Mouse (Mus musculus): ENCODE measurements around the gene Gabbr2. TPM values are rescaled to one million over a fixed set of nuclear protein-coding genes. Genes with fewer than 3 reads are reported as not detected.

The Gabbr2 gene
- polyA plus RNA-seq, 1 experiment: not detected

DNA sequence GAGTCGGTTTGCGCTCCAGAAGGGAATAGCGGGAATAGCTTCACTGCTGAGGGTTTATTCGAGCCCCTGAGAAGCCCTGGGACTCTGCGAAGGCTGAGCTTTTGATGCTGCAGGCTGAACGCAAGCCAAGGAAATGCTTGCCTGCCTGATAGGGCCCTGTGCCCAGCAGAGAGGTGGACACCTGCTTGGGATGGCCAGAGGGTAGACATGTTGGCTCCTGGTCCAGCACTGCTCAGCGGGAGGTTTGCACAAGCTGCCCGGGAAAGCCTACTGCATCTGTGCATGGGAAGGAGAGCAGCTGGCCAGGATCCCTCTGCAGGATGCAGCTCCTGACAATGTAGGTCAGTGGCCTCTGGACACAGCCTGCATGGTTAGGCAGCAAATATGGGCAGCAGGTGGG lies 301.1 kb downstream of the Gabbr2 start:
- peak overlapping the region; percentile 28 for H3K4me3 ChIP-seq (replicated peaks)
- H3K27me3 ChIP-seq (replicated peaks): peaks cover 60% of the 10 kb centered on the region
- H3K4me1 ChIP-seq: peaks cover 30% of the 10 kb centered on the region
- peaks cover 13% of the 10 kb centered on the region for H3K9me3 ChIP-seq
- H3K36me3 ChIP-seq (replicated peaks; ENCODE audit: low read length): no peaks in the 10 kb centered on the region
- TF ChIP-seq FLI1 (IDR thresholded peaks at IDR 0.05; ENCODE audit: low read length) (no peak), GATA1 (IDR thresholded peaks at IDR 0.05; ENCODE audit: borderline replicate concordance, low read length) (no peak)

GRCm38 (mm10) chr4:46690023-46690420 lies 301.7 kb downstream of the Gabbr2 start:
- Histone ChIP-seq H3K9me3 (peaks cover 13% of the 10 kb centered on the region), H3K27me3 (replicated peaks) (peaks cover 55% of the 10 kb centered on the region), H3K4me3 (replicated peaks) (no peak overlapping the region), H3K36me3 (replicated peaks; ENCODE audit: low read length) (no peaks in the 10 kb centered on the region), H3K4me1 (peaks cover 30% of the 10 kb centered on the region)
- TF ChIP-seq FLI1 (IDR thresholded peaks at IDR 0.05; ENCODE audit: low read length) (no peak), GATA1 (IDR thresholded peaks at IDR 0.05; ENCODE audit: borderline replicate concordance, low read length) (no peak)

DNA sequence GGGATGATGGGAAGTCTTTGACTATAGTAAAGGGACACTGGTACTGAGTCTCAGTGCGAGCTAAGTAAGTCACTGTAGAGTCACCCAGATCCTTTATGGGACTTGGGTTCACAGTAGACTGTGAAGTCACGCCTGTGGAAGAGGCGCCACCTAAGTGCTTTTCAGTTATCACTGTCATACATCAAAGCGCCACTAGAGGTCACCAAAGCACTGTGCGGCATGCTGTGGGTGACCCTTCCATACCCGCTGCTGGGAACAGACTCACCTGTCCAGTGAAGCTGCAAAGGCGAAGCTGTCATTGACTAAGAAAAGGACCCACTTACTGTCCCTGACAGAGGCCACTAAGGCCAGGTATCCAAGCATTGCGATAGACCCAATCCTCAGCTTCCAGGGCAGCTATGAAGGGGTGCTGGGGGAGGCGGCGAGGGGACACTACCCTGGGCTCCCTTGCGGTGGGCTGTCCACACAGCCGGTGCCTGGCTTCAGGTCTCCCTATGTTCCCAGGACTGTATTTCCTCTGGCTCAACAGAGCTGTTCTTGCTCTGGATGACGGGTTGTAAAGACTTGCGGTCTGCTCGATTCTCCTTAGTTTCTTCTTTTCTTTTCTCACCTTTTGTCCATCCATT lies 302.2 kb downstream of the Gabbr2 start:
- Histone ChIP-seq H3K4me1 (peaks cover 30% of the 10 kb centered on the region), H3K27me3 (replicated peaks) (peaks cover 50% of the 10 kb centered on the region), H3K36me3 (replicated peaks; ENCODE audit: low read length) (no peaks in the 10 kb centered on the region), H3K4me3 (replicated peaks) (no peak overlapping the region), H3K9me3 (peaks cover 13% of the 10 kb centered on the region)
- TF ChIP-seq GATA1 (IDR thresholded peaks at IDR 0.05; ENCODE audit: borderline replicate concordance, low read length) (no peak), FLI1 (IDR thresholded peaks at IDR 0.05; ENCODE audit: low read length) (no peak)

DNA sequence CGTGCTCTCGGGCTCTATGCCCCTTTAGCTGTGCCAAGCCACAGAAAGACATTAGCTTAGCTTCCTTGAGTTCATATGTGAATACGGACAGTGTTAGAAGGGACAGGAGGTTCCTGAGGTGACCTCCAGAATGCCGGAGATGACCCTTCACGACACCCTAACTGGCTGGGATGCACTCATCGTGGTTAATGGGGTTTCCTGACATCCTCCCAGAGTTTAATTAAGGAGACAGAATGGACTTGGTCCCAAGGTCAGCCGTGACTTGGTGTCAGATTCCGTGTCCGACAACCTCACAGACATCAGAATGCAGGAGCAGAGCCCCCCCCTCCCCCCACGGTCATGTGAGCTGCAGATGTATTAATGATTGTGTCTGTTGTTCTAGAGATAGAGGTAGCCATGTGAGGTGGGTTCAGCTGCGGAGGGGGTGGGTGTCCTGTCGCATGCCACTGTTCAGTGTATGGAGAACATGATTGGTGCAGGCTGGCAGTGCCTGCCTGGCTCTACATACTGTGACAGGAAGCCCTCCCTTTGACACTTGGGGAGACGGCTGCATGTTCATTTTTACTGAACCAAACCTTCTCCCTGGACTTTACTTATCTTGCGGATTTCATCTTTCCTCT lies 303.4 kb downstream of the Gabbr2 start:
- H3K36me3 ChIP-seq (replicated peaks; ENCODE audit: low read length): no peaks in the 10 kb centered on the region
- TF ChIP-seq FLI1 (IDR thresholded peaks at IDR 0.05; ENCODE audit: low read length): no peak
- TF ChIP-seq GATA1 (IDR thresholded peaks at IDR 0.05; ENCODE audit: borderline replicate concordance, low read length): no peak

GRCm38 (mm10) chr4:46684160-46684559 lies 307.5 kb downstream of the Gabbr2 start:
- peaks cover 36% of the 10 kb centered on the region for H3K4me1 ChIP-seq
- no peaks in the 10 kb centered on the region for H3K36me3 ChIP-seq (replicated peaks; ENCODE audit: low read length)
- no peaks in the 10 kb centered on the region for H3K9me3 ChIP-seq
- no peak overlapping the region for H3K4me3 ChIP-seq (replicated peaks)
- no peak for TF ChIP-seq FLI1 (IDR thresholded peaks at IDR 0.05; ENCODE audit: low read length)
- no peak for TF ChIP-seq GATA1 (IDR thresholded peaks at IDR 0.05; ENCODE audit: borderline replicate concordance, low read length)
- H3K27me3 ChIP-seq (replicated peaks): peaks cover 21% of the 10 kb centered on the region

More for the DNA sequence above, 303.4 kb downstream of the Gabbr2 start:
- H3K27me3 ChIP-seq (replicated peaks): peaks cover 42% of the 10 kb centered on the region
- H3K4me1 ChIP-seq: peaks cover 27% of the 10 kb centered on the region
- H3K4me3 ChIP-seq (replicated peaks): peak overlapping the region; percentile 64
- H3K9me3 ChIP-seq: peaks cover 13% of the 10 kb centered on the region

- TF ChIP-seq FLI1 (IDR thresholded peaks at IDR 0.05; ENCODE audit: low read length) (no peak), GATA1 (IDR thresholded peaks at IDR 0.05; ENCODE audit: borderline replicate concordance, low read length) (no peak)
- H3K9me3 ChIP-seq: peaks cover 5% of the 10 kb centered on the region; the same call in 1 of the 2 replicates
Observed at GRCm38 (mm10) chr4:46676646-46677045, 315.0 kb downstream of the Gabbr2 start.

GRCm38 (mm10) chr4:46675992-46676391 lies 315.7 kb downstream of the Gabbr2 start:
- H3K4me3 ChIP-seq (replicated peaks): peak overlapping the region; percentile 81
- no peak for TF ChIP-seq FLI1 (IDR thresholded peaks at IDR 0.05; ENCODE audit: low read length)
- TF ChIP-seq GATA1 (IDR thresholded peaks at IDR 0.05; ENCODE audit: borderline replicate concordance, low read length): no peak
- H3K36me3 ChIP-seq (replicated peaks; ENCODE audit: low read length): peaks cover 3% of the 10 kb centered on the region
- peaks cover 50% of the 10 kb centered on the region for H3K4me1 ChIP-seq
- H3K9me3 ChIP-seq: peaks cover 5% of the 10 kb centered on the region; the same call in 1 of the 2 replicates
- peaks cover 3% of the 10 kb centered on the region for H3K27me3 ChIP-seq (replicated peaks)

More at GRCm38 (mm10) chr4:46676646-46677045, 315.0 kb downstream of the Gabbr2 start:
- no peak overlapping the region for H3K4me3 ChIP-seq (replicated peaks)
- H3K36me3 ChIP-seq (replicated peaks; ENCODE audit: low read length): peaks cover 3% of the 10 kb centered on the region
- H3K4me1 ChIP-seq: peaks cover 55% of the 10 kb centered on the region
- H3K27me3 ChIP-seq (replicated peaks): peaks cover 8% of the 10 kb centered on the region

DNA sequence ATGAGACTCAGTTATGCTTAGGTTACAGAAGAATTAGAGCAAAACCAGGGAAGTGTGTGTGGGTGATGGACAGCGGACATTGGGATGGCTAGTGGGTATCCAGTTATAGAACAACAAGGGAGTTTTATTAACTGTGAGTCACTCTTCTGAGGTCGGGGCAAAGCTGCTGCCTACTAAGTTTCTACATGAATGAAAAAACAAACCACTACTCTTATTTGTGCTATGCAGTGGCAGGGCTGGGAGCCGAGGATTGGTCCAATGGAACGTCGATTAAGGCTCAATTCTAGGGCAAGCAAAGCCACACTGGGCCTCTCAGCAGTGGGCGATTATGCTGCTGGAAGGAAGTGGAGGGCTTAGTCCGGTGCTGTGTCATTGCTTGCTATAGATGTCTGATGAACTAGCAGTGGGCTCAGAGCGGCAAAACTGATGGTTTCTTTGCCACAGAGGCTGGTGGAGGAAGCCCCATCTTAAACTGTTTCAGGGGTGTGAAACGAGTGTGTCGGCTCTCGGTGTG lies 316.3 kb downstream of the Gabbr2 start:
- H3K4me1 ChIP-seq: peaks cover 52% of the 10 kb centered on the region
- peaks cover 5% of the 10 kb centered on the region; the same call in 1 of the 2 replicates for H3K9me3 ChIP-seq
- H3K4me3 ChIP-seq (replicated peaks): peak overlapping the region; percentile 81
- TF ChIP-seq FLI1 (IDR thresholded peaks at IDR 0.05; ENCODE audit: low read length) (no peak), GATA1 (IDR thresholded peaks at IDR 0.05; ENCODE audit: borderline replicate concordance, low read length) (no peak)
- peaks cover 3% of the 10 kb centered on the region for H3K36me3 ChIP-seq (replicated peaks; ENCODE audit: low read length)
- H3K27me3 ChIP-seq (replicated peaks): no peaks in the 10 kb centered on the region

DNA sequence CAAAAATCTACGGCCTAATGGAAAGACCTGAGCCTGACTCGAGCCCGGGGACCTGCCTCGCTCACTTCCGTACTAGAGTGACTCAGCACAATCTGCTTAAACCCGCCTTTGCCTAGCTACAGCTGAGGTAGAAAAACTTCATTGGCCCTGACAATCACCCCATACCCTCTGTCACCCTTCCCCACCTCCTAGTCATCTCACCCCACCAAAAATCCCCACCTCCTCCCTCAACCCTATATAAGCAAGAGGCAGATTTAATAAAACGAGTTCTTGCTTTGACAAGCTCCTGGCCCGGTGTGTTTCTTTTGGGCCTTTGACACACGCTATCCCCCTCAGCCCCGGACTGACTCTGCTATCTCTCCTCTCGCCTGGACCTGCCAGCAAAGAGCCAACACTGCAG lies 323.1 kb downstream of the Gabbr2 start:
- Histone ChIP-seq H3K9me3 (peaks cover 9% of the 10 kb centered on the region; the same call in 1 of the 2 replicates), H3K4me3 (replicated peaks) (no peak overlapping the region), H3K4me1 (peaks cover 61% of the 10 kb centered on the region), H3K27me3 (replicated peaks) (peaks cover 2% of the 10 kb centered on the region), H3K36me3 (replicated peaks; ENCODE audit: low read length) (peaks cover 3% of the 10 kb centered on the region)
- TF ChIP-seq GATA1 (IDR thresholded peaks at IDR 0.05; ENCODE audit: borderline replicate concordance, low read length): no peak
- no peak for TF ChIP-seq FLI1 (IDR thresholded peaks at IDR 0.05; ENCODE audit: low read length)

DNA sequence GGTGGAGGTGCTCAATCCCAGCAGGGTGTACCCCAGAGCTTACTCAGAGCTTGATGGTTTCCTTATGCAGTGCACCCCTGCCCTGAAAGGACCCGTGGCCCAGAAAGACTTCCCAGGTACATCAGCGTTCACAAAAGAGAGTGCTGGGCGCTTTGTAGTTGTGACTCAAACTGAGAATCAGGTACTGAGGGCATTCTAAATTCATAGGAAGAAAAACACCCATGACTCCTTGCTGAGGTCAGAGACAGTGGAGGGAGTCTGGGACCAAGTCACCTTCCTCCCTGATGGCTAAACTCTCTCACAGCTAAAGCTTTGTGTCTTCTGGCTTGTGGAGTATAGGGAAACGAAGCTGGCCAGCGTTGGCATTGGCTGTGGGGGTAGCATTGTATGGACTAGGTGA lies 325.3 kb downstream of the Gabbr2 start:
- TF ChIP-seq GATA1 (IDR thresholded peaks at IDR 0.05; ENCODE audit: borderline replicate concordance, low read length): no peak
- no peak for TF ChIP-seq FLI1 (IDR thresholded peaks at IDR 0.05; ENCODE audit: low read length)
- H3K27me3 ChIP-seq (replicated peaks): peaks cover 10% of the 10 kb centered on the region
- H3K36me3 ChIP-seq (replicated peaks; ENCODE audit: low read length): no peaks in the 10 kb centered on the region
- peaks cover 72% of the 10 kb centered on the region for H3K4me1 ChIP-seq
- 0 out of 2 replicates have a peak, but pooled peaks cover 4% of the 10 kb centered on the region for H3K9me3 ChIP-seq
- no peak overlapping the region for H3K4me3 ChIP-seq (replicated peaks)

All from megakaryocyte, embryonic 14.5 days (primary cell).